Mouse (Mus musculus): ENCODE measurements around the gene Fam84b. TPM values are rescaled to one million over a fixed set of nuclear protein-coding genes. Genes with fewer than 3 reads are reported as not detected.
"Not testable (repeated sequence)": the region's sequence is repeated elsewhere in the genome, so short reads cannot be mapped to it uniquely, and the experiment has no call there.

Fam84b gene
- total and polyA plus RNA-seq, 2 experiments from 2014 or later: 5.6 to 18.1 TPM

GRCm38 (mm10) chr15:60862417-60862816 is 8.8 kb upstream of the Fam84b start:
- no peak overlapping the region for H3K4me2 ChIP-seq (ENCODE audit: low read depth, low read length)
- no peak for DNase-seq (ENCODE audit: low spot score)
- no peak for TF ChIP-seq CTCF (IDR thresholded peaks at IDR 0.05; ENCODE audit: low read depth)
- no peak overlapping the region for H3K9ac ChIP-seq (replicated peaks; ENCODE audit: low read length)
- no peaks in the 10 kb centered on the region for H3K27me3 ChIP-seq (ENCODE audit: insufficient read depth, low read length)
- H3K4me3 ChIP-seq (ENCODE audit: low read length): no peak overlapping the region
- ATAC-seq: no peak
- no peaks in the 10 kb centered on the region for H3K4me1 ChIP-seq (ENCODE audit: insufficient read depth, low read length)
- 81% methylated on average over 3 of the region's 3 CpGs for WGBS
- no peaks in the 10 kb centered on the region for H3K9me3 ChIP-seq (ENCODE audit: low read length)
- H3K36me3 ChIP-seq (ENCODE audit: insufficient read depth, low read length): no peaks in the 10 kb centered on the region
- no peak overlapping the region for H3K27ac ChIP-seq

- WGBS: 58% methylated on average over 1 of the region's 1 CpGs
- no peak overlapping the region for H3K4me3 ChIP-seq (ENCODE audit: low read length)
- H3K36me3 ChIP-seq (ENCODE audit: insufficient read depth, low read length): no peaks in the 10 kb centered on the region
- no peak overlapping the region for H3K4me2 ChIP-seq (ENCODE audit: low read depth, low read length)
- no peaks in the 10 kb centered on the region for H3K4me1 ChIP-seq (ENCODE audit: insufficient read depth, low read length)
- no peaks in the 10 kb centered on the region for H3K27me3 ChIP-seq (ENCODE audit: insufficient read depth, low read length)
- ATAC-seq: no peak
- no peak overlapping the region for H3K9ac ChIP-seq (replicated peaks; ENCODE audit: low read length)
- H3K27ac ChIP-seq: no peak overlapping the region
- TF ChIP-seq CTCF (IDR thresholded peaks at IDR 0.05; ENCODE audit: low read depth): no peak
- no peak for DNase-seq (ENCODE audit: low spot score)
- 0 out of 2 replicates have a peak, but pooled peaks cover 2% of the 10 kb centered on the region for H3K9me3 ChIP-seq (ENCODE audit: low read length)
Measured at GRCm38 (mm10) chr15:60855112-60855511, 1.5 kb upstream of the Fam84b start.

DNA sequence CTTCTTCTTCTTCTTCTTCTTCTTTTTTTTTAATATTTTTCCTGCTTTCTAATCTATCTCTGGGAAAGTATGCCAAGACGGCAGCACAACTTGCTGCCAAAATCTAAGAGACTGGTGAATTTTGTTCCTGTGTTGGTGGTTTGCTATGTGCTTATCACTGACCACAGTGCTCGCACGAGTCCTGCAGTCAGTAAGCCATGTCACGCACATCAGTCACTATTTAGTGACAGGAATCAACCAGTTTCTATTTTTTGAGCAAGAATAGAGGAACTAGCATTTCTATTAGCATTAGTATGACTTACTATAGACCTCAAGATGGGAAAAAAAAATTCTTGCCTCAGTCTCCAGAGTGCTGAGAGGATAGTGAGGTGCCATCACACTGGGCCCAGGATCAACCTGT is 573 bp upstream of the Fam84b start:
- no peak for DNase-seq (ENCODE audit: low spot score)
- H3K9me3 ChIP-seq (ENCODE audit: low read length): 0 out of 2 replicates have a peak, but pooled peaks cover 2% of the 10 kb centered on the region
- no peaks in the 10 kb centered on the region for H3K4me1 ChIP-seq (ENCODE audit: insufficient read depth, low read length)
- no peak for TF ChIP-seq CTCF (IDR thresholded peaks at IDR 0.05; ENCODE audit: low read depth)
- H3K27ac ChIP-seq: no peak overlapping the region
- WGBS: 80% methylated on average over 4 of the region's 4 CpGs
- no peaks in the 10 kb centered on the region for H3K36me3 ChIP-seq (ENCODE audit: insufficient read depth, low read length)
- no peak overlapping the region for H3K4me2 ChIP-seq (ENCODE audit: low read depth, low read length)
- no peaks in the 10 kb centered on the region for H3K27me3 ChIP-seq (ENCODE audit: insufficient read depth, low read length)
- ATAC-seq: no peak
- no peak overlapping the region for H3K9ac ChIP-seq (replicated peaks; ENCODE audit: low read length)
- no peak overlapping the region for H3K4me3 ChIP-seq (ENCODE audit: low read length)

- Histone ChIP-seq H3K27ac (no peak overlapping the region), H3K4me2 (ENCODE audit: low read depth, low read length) (no peak overlapping the region), H3K9ac (replicated peaks; ENCODE audit: low read length) (no peak overlapping the region), H3K36me3 (ENCODE audit: insufficient read depth, low read length) (no peaks in the 10 kb centered on the region), H3K9me3 (ENCODE audit: low read length) (no peaks in the 10 kb centered on the region), H3K4me1 (ENCODE audit: insufficient read depth, low read length) (no peaks in the 10 kb centered on the region), H3K4me3 (ENCODE audit: low read length) (no peak overlapping the region), H3K27me3 (ENCODE audit: insufficient read depth, low read length) (no peaks in the 10 kb centered on the region)
- DNase-seq (ENCODE audit: low spot score) (no peak), ATAC-seq (no peak)
- 64% methylated on average over 3 of the region's 3 CpGs for WGBS
- TF ChIP-seq CTCF (IDR thresholded peaks at IDR 0.05; ENCODE audit: low read depth): no peak
Measured at GRCm38 (mm10) chr15:60848630-60849029, 4.9 kb downstream of the Fam84b start.

DNA sequence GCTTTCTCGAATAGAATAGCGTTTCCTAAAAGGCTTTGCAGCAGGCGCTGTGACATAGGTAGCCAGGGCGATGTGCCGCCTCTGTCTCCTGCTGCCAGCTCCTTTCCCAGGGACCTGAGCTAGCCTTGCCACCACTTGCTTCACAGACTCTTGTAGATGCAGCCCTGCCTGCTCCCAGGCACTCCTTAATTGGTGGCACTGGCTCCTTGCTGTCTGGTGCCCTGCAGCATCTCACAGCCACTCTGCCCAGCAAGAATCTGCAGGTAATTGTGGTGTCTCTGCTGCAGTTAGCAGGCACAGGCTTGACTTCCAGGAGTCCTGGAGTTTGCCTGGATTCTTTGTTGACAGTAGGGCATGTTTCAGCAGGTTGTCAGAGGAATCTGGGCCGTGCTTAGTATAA is 7.3 kb downstream of the Fam84b start:
- H3K9me3 ChIP-seq (ENCODE audit: low read length): no peaks in the 10 kb centered on the region
- H3K36me3 ChIP-seq (ENCODE audit: insufficient read depth, low read length): no peaks in the 10 kb centered on the region
- no peak overlapping the region for H3K4me2 ChIP-seq (ENCODE audit: low read depth, low read length)
- TF ChIP-seq CTCF (IDR thresholded peaks at IDR 0.05; ENCODE audit: low read depth): no peak
- no peaks in the 10 kb centered on the region for H3K4me1 ChIP-seq (ENCODE audit: insufficient read depth, low read length)
- 16% methylated on average over 6 of the region's 6 CpGs for WGBS
- no peak overlapping the region for H3K27ac ChIP-seq
- no peaks in the 10 kb centered on the region for H3K27me3 ChIP-seq (ENCODE audit: insufficient read depth, low read length)
- H3K9ac ChIP-seq (replicated peaks; ENCODE audit: low read length): no peak overlapping the region
- ATAC-seq (no peak), DNase-seq (ENCODE audit: low spot score) (no peak)
- H3K4me3 ChIP-seq (ENCODE audit: low read length): no peak overlapping the region

- no peak overlapping the region for H3K9ac ChIP-seq (replicated peaks; ENCODE audit: low read length)
- H3K9me3 ChIP-seq (ENCODE audit: low read length): no peaks in the 10 kb centered on the region
- H3K4me2 ChIP-seq (ENCODE audit: low read depth, low read length): no peak overlapping the region
- no peak overlapping the region for H3K27ac ChIP-seq
- ATAC-seq: no peak
- H3K36me3 ChIP-seq (ENCODE audit: insufficient read depth, low read length): no peaks in the 10 kb centered on the region
- H3K4me3 ChIP-seq (ENCODE audit: low read length): no peak overlapping the region
- WGBS: 13% methylated on average over 3 of the region's 3 CpGs
- H3K4me1 ChIP-seq (ENCODE audit: insufficient read depth, low read length): no peaks in the 10 kb centered on the region
- no peaks in the 10 kb centered on the region for H3K27me3 ChIP-seq (ENCODE audit: insufficient read depth, low read length)
- TF ChIP-seq CTCF (IDR thresholded peaks at IDR 0.05; ENCODE audit: low read depth): no peak
- DNase-seq (ENCODE audit: low spot score): peak; percentile 6
Measured at GRCm38 (mm10) chr15:60845886-60846285, 7.7 kb downstream of the Fam84b start.

- DNase-seq (ENCODE audit: low spot score): no peak
- Histone ChIP-seq H3K36me3 (ENCODE audit: insufficient read depth, low read length) (no peaks in the 10 kb centered on the region), H3K4me2 (ENCODE audit: low read depth, low read length) (no peak overlapping the region), H3K4me1 (ENCODE audit: insufficient read depth, low read length) (no peaks in the 10 kb centered on the region), H3K9ac (replicated peaks; ENCODE audit: low read length) (no peak overlapping the region), H3K27ac (no peak overlapping the region), H3K27me3 (ENCODE audit: insufficient read depth, low read length) (no peaks in the 10 kb centered on the region), H3K9me3 (ENCODE audit: low read length) (no peaks in the 10 kb centered on the region), H3K4me3 (ENCODE audit: low read length) (no peak overlapping the region)
- WGBS: 70% methylated on average over 4 of the region's 4 CpGs
- no peak for ATAC-seq
- TF ChIP-seq CTCF (IDR thresholded peaks at IDR 0.05; ENCODE audit: low read depth): no peak
Measured at GRCm38 (mm10) chr15:60841785-60842184, 11.8 kb downstream of the Fam84b start.

GRCm38 (mm10) chr15:60841312-60841711 is 12.3 kb downstream of the Fam84b start:
- H3K36me3 ChIP-seq (ENCODE audit: insufficient read depth, low read length); H3K4me2 ChIP-seq (ENCODE audit: low read depth, low read length); H3K9ac ChIP-seq (replicated peaks; ENCODE audit: low read length); H3K4me3 ChIP-seq (ENCODE audit: low read length); H3K9me3 ChIP-seq (ENCODE audit: low read length); H3K27me3 ChIP-seq (ENCODE audit: insufficient read depth, low read length); ATAC-seq; H3K4me1 ChIP-seq (ENCODE audit: insufficient read depth, low read length); DNase-seq (ENCODE audit: low spot score); H3K27ac ChIP-seq: not testable (repeated sequence)
